In the genomic region with DNA sequence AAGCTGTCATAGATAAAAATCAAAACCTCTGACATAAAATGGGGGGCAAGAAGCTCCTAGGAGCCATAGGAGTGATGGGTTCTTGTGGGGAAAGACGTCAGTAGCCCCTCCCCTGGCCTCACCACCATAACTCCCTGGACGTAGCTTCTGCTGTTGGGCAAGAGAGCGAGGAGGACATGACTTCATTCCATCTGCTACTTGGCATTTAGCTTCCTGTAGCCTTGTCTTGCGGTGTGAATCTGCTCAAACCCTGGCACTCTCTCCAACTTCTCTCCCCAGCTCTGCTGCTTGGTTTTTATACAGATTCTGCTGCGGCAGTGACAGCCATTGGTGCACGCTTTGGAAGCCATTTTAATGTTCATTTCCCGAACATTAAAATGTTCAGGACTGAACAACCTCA, we compare ENCODE assay signal across 21 mouse cellular contexts.
DNase-seq lines count a peak whose midpoint lies in the region; ATAC-seq and TF ChIP-seq lines count a peak whose summit lies in the region.
"Had no signal": no experiment of that assay in that cellular context is flagged by ENCODE, and none has a peak within 500 bp of the region (broad histone marks: within the 10 kb centered on the region; RNA-seq: fewer than 3 reads in every experiment).

No protein-coding gene starts in this region.

- no peak for TF ChIP-seq POLR2A in cerebellum, adult 2 months (IDR thresholded peaks at IDR 0.05; ENCODE audit: borderline replicate concordance, insufficient read depth, low read length)

- H3K4me3 ChIP-seq in cerebellum, adult 2 months (replicated peaks; ENCODE audit: insufficient read depth, low read depth, low read length): no peak overlapping the region
- H3K4me3 ChIP-seq in hindbrain, embryonic 14.5 days (replicated peaks; ENCODE audit: low read length): no peak overlapping the region
- H3K4me3 ChIP-seq: embryonic facial prominence, embryonic 13.5 days; forebrain, embryonic 12.5 days; heart, embryonic 10.5 days; heart, embryonic 15.5 days; hindbrain, embryonic 10.5 days had no signal

- no peaks in the 10 kb centered on the region for H3K27me3 ChIP-seq in cerebellum, adult 2 months (ENCODE audit: control insufficient read depth, insufficient read depth, low read length)
- no peaks in the 10 kb centered on the region for H3K27me3 ChIP-seq in hindbrain, embryonic 14.5 days (ENCODE audit: control insufficient read depth, insufficient read depth, low read length)
- H3K27me3 ChIP-seq: embryonic facial prominence, embryonic 13.5 days; forebrain, embryonic 12.5 days; heart, embryonic 15.5 days had no signal

- H3K27ac ChIP-seq in cerebellum, adult 2 months (ENCODE audit: insufficient read depth, low read length): peak overlapping the region; percentile 11; the same call in 1 of the 2 replicates
- H3K27ac ChIP-seq in hindbrain, embryonic 14.5 days: no peak overlapping the region
- H3K27ac ChIP-seq: embryonic facial prominence, embryonic 13.5 days; forebrain, embryonic 12.5 days; heart, embryonic 10.5 days; heart, embryonic 15.5 days; hindbrain, embryonic 10.5 days had no signal

- no peak for TF ChIP-seq CTCF in cerebellum, adult 2 months (IDR thresholded peaks at IDR 0.05; ENCODE audit: borderline replicate concordance, insufficient read depth, low read depth, low read length)

- H3K36me3 ChIP-seq in hindbrain, embryonic 14.5 days (replicated peaks; ENCODE audit: control insufficient read depth, insufficient read depth): no peaks in the 10 kb centered on the region
- H3K36me3 ChIP-seq: embryonic facial prominence, embryonic 13.5 days; forebrain, embryonic 12.5 days; heart, embryonic 10.5 days; heart, embryonic 15.5 days; hindbrain, embryonic 10.5 days had no signal

- H3K9me3 ChIP-seq in hindbrain, embryonic 14.5 days (ENCODE audit: control insufficient read depth, low read length): no peaks in the 10 kb centered on the region
- H3K9me3 ChIP-seq: embryonic facial prominence, embryonic 13.5 days; forebrain, embryonic 12.5 days; heart, embryonic 15.5 days; hindbrain, embryonic 10.5 days had no signal

- 12% methylated on average over 7 of the region's 7 CpGs for whole genome bisulfite sequencing in cerebellum, adult 2 months
- WGBS in hindbrain, embryonic 14.5 days: 84% methylated on average over 7 of the region's 7 CpGs

- peaks cover 5% of the 10 kb centered on the region; the same call in 1 of the 2 replicates for H3K4me1 ChIP-seq in cerebellum, adult 2 months (ENCODE audit: control insufficient read depth, insufficient read depth, low read length)
- H3K4me1 ChIP-seq in hindbrain, embryonic 14.5 days (replicated peaks; ENCODE audit: control insufficient read depth, insufficient read depth, low read length): no peaks in the 10 kb centered on the region
- H3K4me1 ChIP-seq: embryonic facial prominence, embryonic 13.5 days; forebrain, embryonic 12.5 days; heart, embryonic 10.5 days; heart, embryonic 15.5 days; hindbrain, embryonic 10.5 days had no signal

- H3K4me2 ChIP-seq in hindbrain, embryonic 14.5 days (replicated peaks): no peak overlapping the region
- H3K4me2 ChIP-seq: embryonic facial prominence, embryonic 13.5 days; forebrain, embryonic 12.5 days; heart, embryonic 15.5 days had no signal

- no peak for ATAC-seq in hindbrain, embryonic 14.5 days (ENCODE audit: low FRiP score)
- ATAC-seq: hindbrain, embryonic 16.5 days; inflammation-experienced regulatory T-cells, adult 6 months; intestine, postnatal 0 days had no signal

- H3K9ac ChIP-seq in hindbrain, embryonic 14.5 days: no peak overlapping the region
- H3K9ac ChIP-seq: embryonic facial prominence, embryonic 13.5 days; forebrain, embryonic 12.5 days; heart, embryonic 15.5 days had no signal

- peak; percentile 5 for DNase-seq in NIH3T3 (ENCODE audit: low read depth)
- DNase-seq in brain, adult 2 months (ENCODE audit: low read depth, low spot score): peak; percentile 95
- peak; percentile 58 to 85 for DNase-seq in cerebellum, adult 2 months
- DNase-seq in cerebellum, postnatal 10 days: peak; percentile 69 to 70
- DNase-seq in adrenal gland, postnatal 4 days (ENCODE audit: low spot score in 2 of 2): no peak
- DNase-seq in natural killer cell, adult 2 months (ENCODE audit: low spot score in 2 of 2): no peak
- no peak for DNase-seq in right cerebral cortex, adult 2 months (ENCODE audit: low spot score in 2 of 2)
- no peak for DNase-seq in hindbrain, embryonic 14.5 days (ENCODE audit: low spot score)
- DNase-seq: adrenal gland, adult 8-10 months; adrenal gland, postnatal 36 days; gastrocnemius, postnatal 10 days; heart, adult 18-20 months; kidney, adult 8-10 months had no signal

Comparison
In these comparisons a context has a peak if more than half of its experiments do, and no peak if none do; other contexts are left out.
1. DNase-seq: peak in NIH3T3 (single experiment), brain, adult 2 months (single experiment), cerebellum, adult 2 months (2 of 2) and cerebellum, postnatal 10 days (2 of 2); none in adrenal gland, postnatal 4 days (0 of 2), natural killer cell, adult 2 months (0 of 2), right cerebral cortex, adult 2 months (0 of 2) and hindbrain, embryonic 14.5 days (single experiment).